Mouse (Mus musculus) liver, postnatal 0 days (tissue): ENCODE data around the gene Zfp365. TPM values are rescaled to one million over a fixed set of nuclear protein-coding genes. Genes with fewer than 3 reads are reported as not detected.

Experiments
- ATAC-seq: fragments of 200-750 bp; cut with Nextera tagmentation; 2 replicates; pipeline ENCODE4 v1.8.0; 2017; ENCODE audit warnings: mild to moderate bottlenecking, moderate library complexity
- DNase-seq: peaks from one replicate; pipeline ENCODE4 v3.0.0-alpha.2; 2016
- H3K27ac ChIP-seq: fragments of 300-500 bp; sonication (generic); 2 replicates; pipeline ENCODE4 v1.5.1; 2014; ENCODE audit warnings: antibody characterized with exemption, moderate library complexity, mild to moderate bottlenecking, low read depth
- H3K27me3 ChIP-seq: fragments of 300-500 bp; sonication (generic); 2 replicates; pipeline ENCODE4 v1.6.1; 2014; ENCODE audit warnings: low read length, control low read depth, mixed read lengths; ENCODE audit not compliant: insufficient read depth
- H3K36me3 ChIP-seq: fragments of 300-500 bp; sonication (generic); replicated peaks from 2 replicates; pipeline ENCODE4 v1.6.1; 2014; ENCODE audit warnings: mild to moderate bottlenecking, control low read depth, low read length, moderate library complexity, mixed read lengths; ENCODE audit not compliant: insufficient read depth
- H3K4me1 ChIP-seq: fragments of 300-500 bp; sonication (generic); 2 replicates; pipeline ENCODE4 v1.6.1; 2014; ENCODE audit warnings: antibody characterized with exemption, mild to moderate bottlenecking, control low read depth; ENCODE audit not compliant: insufficient read depth
- H3K4me2 ChIP-seq: fragments of 300-500 bp; sonication (generic); 2 replicates; pipeline ENCODE4 v1.6.1; 2014; ENCODE audit warnings: low read depth, mild to moderate bottlenecking, low read length, moderate library complexity, mixed read lengths
- H3K4me3 ChIP-seq: fragments of 300-500 bp; sonication (generic); 2 replicates; pipeline ENCODE4 v1.5.1; 2014; ENCODE audit warnings: low read depth, low read length
- H3K9ac ChIP-seq: fragments of 300-500 bp; sonication (generic); replicated peaks from 2 replicates; pipeline ENCODE4 v1.6.1; 2014; ENCODE audit warnings: mild to moderate bottlenecking, moderate library complexity
- H3K9me3 ChIP-seq: fragments of 300-500 bp; sonication (generic); 2 replicates; pipeline ENCODE4 v1.6.1; 2016; ENCODE audit warnings: mild to moderate bottlenecking, control low read depth, low read length, mixed read lengths
- CTCF ChIP-seq: sonication (generic); IDR thresholded peaks from 2 replicates; pipeline ENCODE4 v1.5.1; 2016; ENCODE audit warnings: antibody characterized with exemption, low read depth
- EP300 ChIP-seq: IDR thresholded peaks from 2 replicates; pipeline ENCODE4 v1.6.1; 2016; ENCODE audit warnings: antibody characterized with exemption, low read depth, mild to moderate bottlenecking
- WGBS: fragments of 180-500 bp; shearing (Covaris S2); extraction: QIAGEN DNeasy Blood & Tissue Kit; methylation state at CpG from one replicate; pipeline ENCODE4 v1.1.7; 2014; ENCODE audit not compliant: insufficient replicate concordance; 5-methylcytosine and 5-hydroxymethylcytosine counted together
- polyA plus RNA-seq: library from polyadenylated mRNA; unstranded; fragments of >200 nt; fragmentation: Nextera tagmentation; extraction: Ambion mirVana; gene quantifications from 2 replicates; pipeline ENCODE4 v1.2.1, GENCODE M21; 2015

Gene Zfp365
- polyA plus RNA-seq, 1 experiment from 2014 or later, result 0.04 TPM

- Histone ChIP-seq H3K9me3 (no peaks in the 10 kb centered on the region), H3K27me3 (no peaks in the 10 kb centered on the region), H3K4me1 (no peaks in the 10 kb centered on the region), H3K36me3 (no peaks in the 10 kb centered on the region), H3K4me3 (no peak overlapping the region), H3K4me2 (no peak overlapping the region), H3K9ac (no peak overlapping the region), H3K27ac (no peak overlapping the region)
- whole genome bisulfite sequencing, result 74% methylated on average over 14 of the region's 14 CpGs
- DNase-seq, result no peak
- no peak for ATAC-seq
- TF ChIP-seq EP300 (no peak), CTCF (no peak)
These were observed 66.3 kb downstream of the Zfp365 start for GRCm38 (mm10) chr10:67846016-67846650.

- H3K27ac ChIP-seq, result no peak overlapping the region
- H3K9ac ChIP-seq, result no peak overlapping the region
- no peaks in the 10 kb centered on the region for H3K36me3 ChIP-seq
- no peak for ATAC-seq
- no peak for TF ChIP-seq EP300
- no peak overlapping the region for H3K4me2 ChIP-seq
- no peak for DNase-seq
- no peaks in the 10 kb centered on the region for H3K4me1 ChIP-seq
- no peaks in the 10 kb centered on the region for H3K27me3 ChIP-seq
- no peak overlapping the region for H3K4me3 ChIP-seq
- H3K9me3 ChIP-seq, result no peaks in the 10 kb centered on the region
- 61% methylated on average over 10 of the region's 10 CpGs for WGBS
These were observed 70.9 kb downstream of the Zfp365 start for GRCm38 (mm10) chr10:67841596-67841995.

- no peak for DNase-seq
- Histone ChIP-seq H3K4me2 (no peak overlapping the region), H3K4me1 (no peaks in the 10 kb centered on the region), H3K27ac (no peak overlapping the region), H3K9me3 (no peaks in the 10 kb centered on the region), H3K4me3 (no peak overlapping the region), H3K9ac (no peak overlapping the region), H3K27me3 (no peaks in the 10 kb centered on the region), H3K36me3 (no peaks in the 10 kb centered on the region)
- ATAC-seq, result no peak
- 62% methylated on average over 4 of the region's 4 CpGs for WGBS
- TF ChIP-seq CTCF (no peak), EP300 (no peak)
These were observed 71.7 kb downstream of the Zfp365 start for GRCm38 (mm10) chr10:67840735-67841134.

DNA sequence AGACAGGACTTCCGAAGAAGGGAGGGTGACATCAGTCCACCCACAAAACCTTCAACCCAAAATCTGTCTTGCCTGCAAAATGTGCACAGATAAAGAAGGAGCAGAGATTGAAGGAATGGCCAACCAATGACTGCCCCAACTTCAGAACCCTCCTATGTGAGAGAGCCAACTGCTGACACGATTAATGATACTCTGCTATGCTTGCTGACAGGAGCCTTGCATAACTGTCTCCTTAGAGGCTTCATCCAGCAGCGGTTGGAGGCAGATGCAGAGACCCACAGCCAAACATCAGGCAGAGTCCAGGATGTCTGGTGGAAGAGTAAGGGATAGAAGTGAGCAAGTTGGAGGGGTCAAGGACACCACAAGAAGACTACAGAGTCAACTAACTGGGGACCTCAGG lies 73.3 kb downstream of the Zfp365 start:
- Histone ChIP-seq H3K4me2 (no peak overlapping the region), H3K4me1 (no peaks in the 10 kb centered on the region), H3K36me3 (no peaks in the 10 kb centered on the region), H3K27ac (no peak overlapping the region), H3K9ac (no peak overlapping the region), H3K4me3 (no peak overlapping the region), H3K27me3 (no peaks in the 10 kb centered on the region), H3K9me3 (no peaks in the 10 kb centered on the region)
- WGBS, result 58% methylated on average over 3 of the region's 3 CpGs
- DNase-seq, result no peak
- no peak for TF ChIP-seq EP300
- TF ChIP-seq CTCF, result no peak
- ATAC-seq, result no peak

GRCm38 (mm10) chr10:67836426-67836825 lies 76.0 kb downstream of the Zfp365 start:
- no peak for DNase-seq
- no peak overlapping the region for H3K4me3 ChIP-seq
- H3K27ac ChIP-seq, result no peak overlapping the region
- H3K9ac ChIP-seq, result no peak overlapping the region
- TF ChIP-seq CTCF, result no peak
- TF ChIP-seq EP300, result no peak
- H3K27me3 ChIP-seq, result no peaks in the 10 kb centered on the region
- ATAC-seq, result no peak
- WGBS, result 86% methylated on average over 17 of the region's 17 CpGs
- H3K4me1 ChIP-seq, result no peaks in the 10 kb centered on the region
- no peaks in the 10 kb centered on the region for H3K36me3 ChIP-seq
- no peak overlapping the region for H3K4me2 ChIP-seq
- no peaks in the 10 kb centered on the region for H3K9me3 ChIP-seq

Other genes starting within 250 kb of the Zfp365 start
- 1.4 TPM in 2 replicates for gene Rtkn2, start 66.9 kb upstream of the Zfp365 start, polyA plus RNA-seq